Mouse (Mus musculus) kidney, adult 2 months (tissue): Measurements from ENCODE around the gene Hspd1. TPM values are rescaled to one million over a fixed set of nuclear protein-coding genes. Genes with fewer than 3 reads are reported as not detected.

Experiments
- DNase-seq: peaks from one replicate; pipeline ENCODE4 v3.0.0; 2021
- H3K27ac ChIP-seq: fragments of 200-500 bp; 2 replicates; pipeline ENCODE4 v1.5.1; 2012; ENCODE audit warnings: low read depth, low read length, control low read depth, inconsistent platforms; ENCODE audit not compliant: insufficient read depth
- H3K27me3 ChIP-seq: fragments of 200-500 bp; replicated peaks from 2 replicates; pipeline ENCODE4 v1.6.1; 2012; ENCODE audit warnings: mild to moderate bottlenecking, moderate library complexity, low read length, inconsistent platforms; ENCODE audit not compliant: control insufficient read depth, insufficient read depth
- H3K36me3 ChIP-seq: fragments of 200-500 bp; 2 replicates; pipeline ENCODE4 v1.6.1; 2012; ENCODE audit warnings: mild to moderate bottlenecking, moderate library complexity, low read length, inconsistent platforms; ENCODE audit not compliant: control insufficient read depth, insufficient read depth
- H3K4me1 ChIP-seq: fragments of 200-500 bp; 2 replicates; pipeline ENCODE4 v1.6.1; 2011; ENCODE audit warnings: low read length; ENCODE audit not compliant: control insufficient read depth, insufficient read depth
- H3K4me3 ChIP-seq: fragments of 200-500 bp; 2 replicates; pipeline ENCODE4 v1.5.1; 2011; ENCODE audit warnings: mild to moderate bottlenecking, low read depth, low read length, control low read depth; ENCODE audit not compliant: insufficient read depth
- CTCF ChIP-seq: fragments of 200-500 bp; conservative IDR thresholded peaks from 2 replicates; pipeline ENCODE4 v1.5.1; 2011; ENCODE audit warnings: low read depth, mild to moderate bottlenecking, control low read depth, low read length, moderate library complexity, mixed read lengths; ENCODE audit not compliant: insufficient read depth, insufficient read length
- POLR2A ChIP-seq: fragments of 200-500 bp; IDR thresholded peaks from one replicate; pipeline ENCODE4 v1.6.1; 2011; ENCODE audit warnings: low read depth, low read length, control low read depth
- WGBS: fragments of 180-500 bp; shearing (Covaris S2); methylation state at CpG from one replicate; pipeline ENCODE4 v1.1.7; 2018; 5-methylcytosine and 5-hydroxymethylcytosine counted together
- polyA plus RNA-seq: library from polyadenylated mRNA; depleted of rRNA; stranded (reverse); fragments of >200 nt; gene quantifications from 2 replicates; pipeline ENCODE4 v1.2.3, GENCODE M21; 2012; rRNA removed

The Hspd1 gene
- 66.8 and 99.8 TPM in 2 replicates for polyA plus RNA-seq

GRCm38 (mm10) chr1:55087932-55088610 lies at the start of gene Hspd1, which contains the start of gene Hspe1:
Gene Hspd1 (minus strand): TSS chr1:55088243.
Gene Hspe1 (plus strand): TSS chr1:55088132.
- Histone ChIP-seq H3K36me3 (no peaks in the 10 kb centered on the region; the same call in 1 of the 2 replicates), H3K4me1 (peaks cover 2% of the 10 kb centered on the region; the same call in 1 of the 2 replicates), H3K4me3 (peak within 1 kb of the TSS; percentile 93), H3K27me3 (no peaks in the 10 kb centered on the region), H3K27ac (peak within 1 kb of the TSS; percentile 99)
- peak; percentile 99 for DNase-seq
- 1% methylated on average over 67 of the region's 76 CpGs for WGBS
- no peak for TF ChIP-seq CTCF
- peak; percentile 72 for TF ChIP-seq POLR2A

DNA sequence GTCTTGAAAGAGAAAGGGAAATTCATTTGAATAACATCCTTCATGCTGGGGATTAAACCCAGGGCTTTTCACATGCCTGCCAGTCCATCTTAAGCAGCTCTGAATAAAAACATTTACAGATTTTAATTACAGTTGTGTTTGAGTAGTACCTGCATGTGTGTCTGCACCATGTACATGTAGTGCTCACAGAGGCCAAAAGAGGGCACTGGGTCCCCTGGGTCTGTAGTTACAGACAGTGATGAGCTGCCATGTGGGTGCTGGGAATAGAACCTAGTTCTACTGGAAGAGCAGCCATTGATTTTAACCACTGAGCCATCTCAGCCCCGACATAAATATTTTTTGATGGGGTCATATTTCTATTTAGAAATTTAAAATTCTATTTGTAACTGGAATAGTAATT lies 47.8 kb upstream of the Hspd1 start:
- H3K27ac ChIP-seq, result no peak overlapping the region
- TF ChIP-seq POLR2A, result no peak
- TF ChIP-seq CTCF, result no peak
- H3K36me3 ChIP-seq, result no peaks in the 10 kb centered on the region; the same call in 1 of the 2 replicates
- no peaks in the 10 kb centered on the region for H3K27me3 ChIP-seq
- WGBS, result 98% methylated on average over 1 of the region's 1 CpGs
- H3K4me1 ChIP-seq, result peaks cover 9% of the 10 kb centered on the region
- H3K4me3 ChIP-seq, result no peak overlapping the region
- DNase-seq, result no peak

- H3K27me3 ChIP-seq, result no peaks in the 10 kb centered on the region
- no peak overlapping the region for H3K27ac ChIP-seq
- no peaks in the 10 kb centered on the region; the same call in 1 of the 2 replicates for H3K36me3 ChIP-seq
- no peak for TF ChIP-seq CTCF
- no peak for TF ChIP-seq POLR2A
- H3K4me3 ChIP-seq, result no peak overlapping the region
- DNase-seq, result no peak
- WGBS, result 93% methylated on average over 3 of the region's 3 CpGs
- H3K4me1 ChIP-seq, result peaks cover 9% of the 10 kb centered on the region
Measured at GRCm38 (mm10) chr1:55134301-55134700, 46.3 kb upstream of the Hspd1 start.

GRCm38 (mm10) chr1:55133173-55133572 lies 45.1 kb upstream of the Hspd1 start:
- peaks cover 9% of the 10 kb centered on the region for H3K4me1 ChIP-seq
- H3K4me3 ChIP-seq, result no peak overlapping the region
- H3K27ac ChIP-seq, result no peak overlapping the region
- no peaks in the 10 kb centered on the region; the same call in 1 of the 2 replicates for H3K36me3 ChIP-seq
- WGBS, result 25% methylated on average over 2 of the region's 2 CpGs
- no peak for DNase-seq
- TF ChIP-seq POLR2A, result no peak
- TF ChIP-seq CTCF, result no peak
- H3K27me3 ChIP-seq, result no peaks in the 10 kb centered on the region

DNA sequence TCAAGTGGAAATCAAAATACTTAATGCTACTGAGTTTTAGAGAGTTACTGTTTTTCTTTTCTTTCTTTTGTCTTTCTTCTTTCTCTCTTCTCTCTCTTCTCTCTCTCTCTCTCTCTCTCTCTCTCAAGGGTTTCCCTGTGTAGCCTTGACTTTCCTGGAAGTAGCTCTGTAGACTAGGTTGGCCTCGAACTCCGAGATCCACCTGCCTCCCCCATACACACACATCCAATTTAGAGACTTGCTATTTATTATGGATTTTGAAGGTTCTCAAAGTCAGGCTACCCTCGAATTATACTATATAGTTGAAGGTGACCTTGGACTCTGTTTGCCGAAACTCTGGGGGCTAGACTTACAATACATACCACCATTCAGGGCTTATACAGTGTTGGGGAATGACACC lies 44.3 kb upstream of the Hspd1 start:
- Histone ChIP-seq H3K4me3 (peak overlapping the region; percentile 34; the same call in 1 of the 2 replicates), H3K27ac (peak overlapping the region; percentile 30; the same call in 1 of the 2 replicates), H3K27me3 (no peaks in the 10 kb centered on the region), H3K4me1 (peaks cover 9% of the 10 kb centered on the region), H3K36me3 (no peaks in the 10 kb centered on the region)
- TF ChIP-seq CTCF (no peak), POLR2A (no peak)
- DNase-seq, result no peak
- 25% methylated on average over 4 of the region's 4 CpGs for WGBS

DNA sequence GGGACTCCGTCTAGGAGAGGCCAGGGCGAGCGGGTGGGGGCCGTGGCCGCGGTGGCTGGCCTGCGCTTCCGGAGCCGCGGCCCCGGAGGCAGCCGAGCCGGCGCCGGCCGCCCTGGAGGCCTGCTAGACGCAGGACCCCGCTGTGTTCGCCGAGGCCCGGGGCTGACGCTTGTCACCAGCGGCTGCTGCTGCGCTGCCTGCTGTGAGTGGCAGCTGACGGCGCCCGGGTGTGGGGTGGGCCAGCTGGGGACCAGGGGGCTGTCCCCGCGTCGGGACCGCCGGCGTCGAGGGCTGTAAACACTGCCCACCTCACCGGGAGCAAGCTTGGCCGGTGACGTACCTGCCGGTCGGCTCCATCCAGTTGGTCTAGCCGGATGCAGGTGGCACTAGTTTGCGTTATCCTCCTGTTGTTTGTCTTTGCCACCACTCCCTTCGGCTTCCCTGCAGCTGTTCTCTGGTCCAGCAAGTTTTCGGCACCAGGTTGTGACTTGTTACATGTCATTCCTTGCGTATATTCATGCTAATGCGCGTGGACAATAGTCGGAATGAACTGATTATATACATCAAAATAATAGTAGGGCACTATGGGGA lies 43.5 kb upstream of the Hspd1 start:
- no peaks in the 10 kb centered on the region for H3K27me3 ChIP-seq
- H3K36me3 ChIP-seq, result no peaks in the 10 kb centered on the region
- H3K4me3 ChIP-seq, result peak overlapping the region; percentile 99
- H3K27ac ChIP-seq, result peak overlapping the region; percentile 94
- peaks cover 9% of the 10 kb centered on the region for H3K4me1 ChIP-seq
- DNase-seq, result peak; percentile 61
- TF ChIP-seq CTCF (no peak), POLR2A (no peak)
- under 1% methylated on average over 45 of the region's 47 CpGs for WGBS

DNA sequence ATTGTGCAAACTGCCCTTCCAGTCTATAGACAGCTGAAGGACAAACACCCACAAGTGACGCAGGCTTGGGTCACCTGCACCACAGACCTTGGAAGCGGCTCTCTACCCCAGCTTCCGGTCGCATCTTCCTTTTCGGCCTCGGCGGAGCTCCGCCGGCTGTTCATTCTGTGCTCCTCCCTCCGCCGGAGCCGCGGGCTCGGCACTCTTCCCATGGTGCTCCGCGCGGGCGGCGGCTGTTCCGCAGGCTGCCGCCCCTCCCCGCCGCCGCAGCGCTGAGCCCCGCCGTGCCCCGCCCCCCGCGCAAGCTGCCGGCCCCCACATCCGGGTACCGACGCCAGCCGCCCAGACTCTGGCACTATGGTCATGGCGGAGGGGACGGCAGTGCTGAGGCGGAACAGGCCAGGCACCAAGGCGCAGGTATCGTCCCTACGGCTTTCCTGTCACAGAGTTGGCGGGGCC lies 42.9 kb upstream of the Hspd1 start, which contains the start of gene Mob4:
Gene Mob4, plus strand, starts transcription at position 289 of the 459 bp plus-strand sequence.
- under 1% methylated on average over 41 of the region's 42 CpGs for WGBS
- Histone ChIP-seq H3K36me3 (no peaks in the 10 kb centered on the region), H3K27me3 (no peaks in the 10 kb centered on the region), H3K27ac (peak within 1 kb of the TSS; percentile 94), H3K4me3 (peak within 1 kb of the TSS; percentile 99), H3K4me1 (peaks cover 9% of the 10 kb centered on the region)
- peak; percentile 27 for TF ChIP-seq POLR2A
- no peak for TF ChIP-seq CTCF
- peak; percentile 96 for DNase-seq
